Mouse (Mus musculus): ENCODE data around the gene Cpm. TPM values are rescaled to one million over a fixed set of nuclear protein-coding genes. Genes with fewer than 3 reads are reported as not detected.
"Not testable (repeated sequence)": the region's sequence is repeated elsewhere in the genome, so short reads cannot be mapped to it uniquely, and the experiment has no call there.

Cpm gene
- total RNA-seq, 2 experiments from 2014 or later = 0.85 TPM; not detected in 1

DNA sequence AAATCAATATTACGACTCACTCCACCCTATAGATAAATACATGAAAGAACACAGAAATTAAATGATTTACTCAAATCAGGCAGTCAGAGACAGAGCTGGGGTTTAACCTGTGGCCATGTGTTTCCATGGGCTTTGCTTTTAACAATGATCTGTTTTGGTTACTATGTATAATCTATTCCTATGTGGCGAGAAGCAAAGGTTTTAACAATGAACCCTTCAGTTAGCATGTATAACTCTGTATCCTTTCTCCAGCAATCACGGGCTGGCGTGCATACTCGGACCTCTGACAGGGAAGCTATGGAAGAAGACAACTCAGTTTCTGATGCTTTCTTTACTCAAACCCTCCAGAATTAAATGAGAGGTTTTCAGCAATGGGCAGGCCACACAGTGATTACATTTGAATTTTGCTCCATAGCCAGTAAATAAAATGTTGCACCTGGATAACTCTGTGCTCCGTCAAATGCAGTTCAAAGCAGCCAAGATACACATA, 13.1 kb upstream of the Cpm start:
- no peak for ATAC-seq (replicated peaks; ENCODE audit: low FRiP score, low TSS enrichment, poor library complexity, severe bottlenecking)

GRCm38 (mm10) chr10:117616765-117617164, 12.5 kb upstream of the Cpm start:
- ATAC-seq (replicated peaks; ENCODE audit: low FRiP score, low TSS enrichment, poor library complexity, severe bottlenecking) = not testable (repeated sequence)

DNA sequence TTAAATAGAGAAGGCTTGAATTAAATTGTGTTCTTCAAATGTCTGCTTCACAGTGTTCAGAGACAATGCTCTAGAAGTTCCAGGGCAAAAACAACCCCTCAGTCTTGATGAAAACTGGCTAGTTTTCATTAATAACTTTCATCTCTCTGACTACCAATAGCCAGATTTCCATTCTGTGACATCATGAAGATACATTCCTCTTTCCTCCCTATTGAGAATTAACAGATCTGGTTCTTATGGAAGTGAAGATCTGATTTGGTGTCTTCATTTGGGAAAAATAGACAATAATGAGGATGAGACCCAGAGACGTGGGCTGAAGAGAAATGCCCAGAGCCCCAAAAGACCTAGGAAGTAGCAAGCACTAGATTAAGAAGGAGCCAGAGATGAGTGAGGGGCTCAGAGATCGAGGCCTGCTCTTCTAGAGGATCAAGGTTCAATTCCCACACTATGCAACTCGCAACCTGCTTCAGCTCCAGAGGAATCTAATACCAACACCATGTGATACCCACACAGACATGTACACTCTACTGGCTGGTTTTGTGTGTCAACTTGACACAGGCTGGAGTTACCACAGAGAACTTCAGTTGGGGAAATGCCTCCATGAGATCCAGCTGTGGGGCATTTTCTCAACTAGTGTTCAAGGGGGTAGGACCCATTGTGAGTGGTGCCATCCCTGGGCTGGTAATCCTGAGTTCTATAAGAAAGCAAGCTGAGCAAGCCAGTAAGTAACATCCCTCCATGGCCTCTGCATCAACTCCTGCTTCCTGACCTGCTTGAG, 11.5 kb upstream of the Cpm start:
- ATAC-seq (replicated peaks; ENCODE audit: low FRiP score, low TSS enrichment, poor library complexity, severe bottlenecking) = no peak

DNA sequence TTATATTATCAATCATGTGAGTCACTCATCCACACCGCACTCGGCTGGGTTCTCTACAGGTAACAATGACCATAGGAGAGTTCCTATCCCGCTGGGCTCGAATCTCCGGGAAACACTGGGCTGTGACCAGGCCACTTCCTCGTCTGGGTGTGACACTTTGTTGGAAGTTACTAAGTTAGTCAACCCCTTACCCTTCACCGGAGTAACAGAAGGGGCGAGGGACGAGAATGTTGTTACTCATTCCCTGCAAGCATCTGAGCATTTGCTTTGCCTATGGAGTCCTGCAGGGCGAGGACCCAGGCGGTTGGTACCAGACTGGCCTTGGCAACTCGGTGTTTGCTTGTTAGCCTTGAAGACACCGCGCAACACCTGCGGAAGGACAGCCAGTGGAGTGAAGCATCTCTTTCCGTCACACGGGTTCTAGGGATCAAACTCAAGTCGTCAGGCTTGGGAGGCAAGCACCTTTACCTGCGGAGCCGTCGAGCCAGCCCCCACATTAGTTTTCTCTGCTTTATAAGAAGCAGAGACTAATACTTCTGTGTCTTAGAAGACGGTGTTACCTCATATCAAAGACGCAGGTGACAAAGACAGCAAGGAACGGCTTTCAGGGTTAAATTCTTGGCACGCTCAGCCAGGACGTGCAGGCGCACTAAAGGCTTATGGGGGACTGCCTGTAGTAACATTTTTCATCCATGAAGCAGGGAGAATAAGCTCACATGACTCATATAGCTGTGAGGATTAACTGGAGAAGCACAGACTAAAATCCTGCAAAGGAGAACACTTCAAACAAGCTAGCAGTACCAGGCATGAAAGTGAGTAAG, 10.0 kb upstream of the Cpm start:
- ATAC-seq (replicated peaks; ENCODE audit: low FRiP score, low TSS enrichment, poor library complexity, severe bottlenecking) = no peak

DNA sequence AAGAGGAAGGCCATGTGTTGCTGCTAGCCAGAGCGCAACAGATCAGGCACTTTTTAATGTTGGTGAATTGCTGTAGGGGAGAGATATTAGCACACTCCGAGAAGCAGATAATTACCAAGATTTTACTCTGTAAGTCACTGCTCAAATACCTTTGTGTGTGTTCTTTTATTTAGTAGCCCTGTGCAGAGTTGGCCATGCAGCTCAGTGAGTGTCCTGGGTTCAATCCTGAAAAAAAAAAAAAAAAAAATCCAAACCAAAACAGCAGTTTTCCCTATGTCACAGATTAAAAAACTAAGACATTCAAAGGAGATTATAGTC, 9.5 kb upstream of the Cpm start:
- no peak for ATAC-seq (replicated peaks; ENCODE audit: low FRiP score, low TSS enrichment, poor library complexity, severe bottlenecking)

GRCm38 (mm10) chr10:117620530-117620929, 8.8 kb upstream of the Cpm start:
- ATAC-seq (replicated peaks; ENCODE audit: low FRiP score, low TSS enrichment, poor library complexity, severe bottlenecking) = no peak

DNA sequence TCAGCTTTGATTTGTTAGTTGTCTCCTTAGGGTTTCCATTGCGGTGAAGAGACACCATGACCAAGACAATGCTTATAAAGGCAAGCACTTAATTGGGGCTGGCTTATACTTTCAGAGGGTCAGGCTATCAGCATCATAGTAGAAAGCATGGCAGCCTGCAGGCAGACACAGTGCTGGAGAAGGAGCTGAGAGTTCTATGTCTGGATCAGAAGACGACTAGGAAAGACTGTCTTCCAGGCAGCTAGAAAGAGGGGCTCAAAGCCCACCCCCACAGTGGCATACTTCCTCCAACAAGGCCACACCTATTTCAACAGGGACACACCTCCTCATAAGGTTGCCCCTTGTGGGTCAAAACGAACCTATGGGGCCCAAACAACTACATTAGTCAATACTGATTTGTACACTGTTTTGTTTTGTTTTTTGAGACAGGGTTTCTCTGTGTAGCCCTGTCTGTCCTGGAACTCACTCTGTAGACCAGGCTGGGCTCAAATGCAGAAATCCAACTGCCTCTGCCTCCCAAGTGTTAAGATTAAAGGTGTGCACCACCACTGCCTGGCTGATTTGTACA, 8.3 kb upstream of the Cpm start:
- ATAC-seq (replicated peaks; ENCODE audit: low FRiP score, low TSS enrichment, poor library complexity, severe bottlenecking) = no peak

DNA sequence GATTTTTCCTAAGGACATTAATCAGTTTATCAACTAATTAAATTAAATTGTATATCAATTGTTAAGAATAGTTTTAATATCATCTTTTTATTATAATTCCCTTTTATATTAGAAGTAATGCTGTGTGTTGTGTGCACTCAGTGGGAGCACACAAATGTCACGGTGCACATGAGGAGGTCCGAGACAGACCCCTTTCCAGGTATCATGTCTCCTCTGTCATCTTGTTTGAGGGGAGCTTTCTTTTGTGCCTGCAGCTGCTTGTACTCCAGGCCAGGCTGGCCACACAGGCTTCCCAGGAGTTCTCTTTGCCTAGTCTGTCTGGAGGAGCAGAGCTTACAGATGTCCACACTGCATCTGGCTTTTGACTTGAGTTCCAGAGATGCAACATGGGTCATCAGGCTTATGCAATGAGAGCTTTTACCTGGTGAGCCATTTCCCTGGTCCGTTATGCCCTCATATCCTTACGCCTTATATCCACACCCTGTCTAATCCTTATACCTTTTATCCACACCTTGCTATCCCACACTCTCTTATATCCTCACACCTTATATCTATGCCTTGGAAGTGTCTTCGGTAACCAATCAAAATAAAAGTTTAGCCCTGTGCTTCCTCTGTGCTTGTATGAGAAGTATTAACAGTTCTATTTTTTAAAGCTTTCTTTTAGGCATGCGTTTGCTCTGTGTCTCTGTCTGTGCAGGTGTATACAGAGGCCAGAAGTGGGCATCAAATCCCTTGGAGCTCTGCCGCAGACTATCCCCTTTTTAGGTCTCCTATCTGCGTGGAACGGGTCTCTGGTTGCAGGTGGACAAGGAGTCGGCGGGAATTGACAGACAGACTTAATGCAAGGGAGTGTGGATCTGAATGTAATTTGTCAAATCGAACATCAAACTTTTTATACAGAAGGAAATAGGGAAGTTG, 7.4 kb upstream of the Cpm start:
- no peak for ATAC-seq (replicated peaks; ENCODE audit: low FRiP score, low TSS enrichment, poor library complexity, severe bottlenecking)

DNA sequence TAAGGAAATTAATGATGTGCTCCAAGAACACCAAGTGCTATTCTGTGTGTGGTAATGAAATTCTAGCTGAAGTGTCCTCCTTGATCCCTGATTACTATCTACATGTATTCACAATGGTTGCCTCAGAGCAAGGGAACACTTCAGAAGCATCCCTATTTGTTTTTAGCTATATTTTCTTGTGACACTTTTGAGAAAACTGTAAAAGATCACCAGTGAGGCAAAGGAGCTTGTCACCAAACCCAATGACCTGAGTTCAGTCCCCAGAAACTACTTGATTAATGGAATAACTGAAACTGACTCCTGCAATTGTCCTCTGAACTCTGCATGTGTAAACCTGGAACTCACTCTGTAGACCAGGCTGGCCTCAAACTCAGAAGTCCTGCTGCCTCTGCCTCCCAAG, 5.9 kb upstream of the Cpm start:
- ATAC-seq (replicated peaks; ENCODE audit: low FRiP score, low TSS enrichment, poor library complexity, severe bottlenecking) = no peak

- ATAC-seq (replicated peaks; ENCODE audit: low FRiP score, low TSS enrichment, poor library complexity, severe bottlenecking) = no peak
These were observed 5.1 kb upstream of the Cpm start for GRCm38 (mm10) chr10:117624222-117624621.

DNA sequence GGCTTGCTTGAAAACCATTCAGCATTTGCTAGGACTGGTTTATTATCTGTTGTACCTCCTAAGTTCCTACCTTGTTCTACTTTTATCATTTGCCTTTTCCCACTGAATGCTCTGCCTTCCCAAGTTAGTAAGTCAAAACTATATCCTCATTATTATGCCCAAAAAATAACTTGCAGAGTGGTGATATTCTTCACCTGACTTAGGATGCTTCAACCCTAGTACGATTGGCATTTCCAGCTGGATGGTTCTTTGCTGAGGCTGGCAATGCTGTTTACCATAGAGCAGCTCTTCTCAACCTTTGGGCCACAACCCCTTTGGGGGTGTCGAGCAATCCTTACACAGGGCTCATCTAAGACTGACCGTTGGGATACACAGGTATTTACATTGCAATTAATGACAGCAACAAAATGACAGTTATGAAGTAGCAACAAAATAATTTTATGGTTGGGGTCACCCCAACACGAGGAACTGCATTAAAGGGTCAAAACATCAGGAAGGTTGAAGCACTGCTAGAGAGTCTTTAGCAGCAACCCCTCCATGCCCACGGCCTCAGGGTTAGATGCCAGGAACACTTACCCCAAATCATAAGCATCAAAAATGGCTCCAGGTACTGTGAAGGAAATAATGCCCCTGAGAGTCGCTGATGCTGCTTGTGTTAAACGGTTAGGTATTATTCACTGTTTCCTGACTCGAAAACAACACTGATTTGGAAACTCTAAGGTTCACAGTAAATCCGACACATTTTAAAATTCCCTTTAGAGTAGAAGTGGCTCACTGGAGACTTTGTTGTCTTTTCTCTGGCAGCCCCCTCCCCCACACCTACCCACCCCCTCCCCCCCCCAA, 4.4 kb upstream of the Cpm start:
- no peak for ATAC-seq (replicated peaks; ENCODE audit: low FRiP score, low TSS enrichment, poor library complexity, severe bottlenecking)

- ATAC-seq (replicated peaks; ENCODE audit: low FRiP score, low TSS enrichment, poor library complexity, severe bottlenecking) = no peak
These were observed 3.6 kb upstream of the Cpm start for GRCm38 (mm10) chr10:117625500-117626296.

DNA sequence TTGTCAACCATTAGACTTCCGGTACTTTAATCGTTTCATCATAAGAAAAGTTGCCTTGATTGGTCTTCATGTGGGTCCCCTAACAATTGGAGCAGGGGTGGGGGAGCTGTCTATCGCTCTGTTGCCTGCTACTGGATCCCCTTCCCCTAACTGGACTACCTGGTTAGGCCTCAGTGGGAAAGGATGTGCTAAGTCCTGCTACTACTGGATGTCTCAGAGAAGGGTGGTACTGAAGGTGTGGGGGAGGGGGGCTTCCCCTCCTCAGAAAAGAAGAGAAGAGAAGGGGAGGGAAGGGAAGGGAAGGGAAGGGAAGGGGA, 3.0 kb upstream of the Cpm start:
- ATAC-seq (replicated peaks; ENCODE audit: low FRiP score, low TSS enrichment, poor library complexity, severe bottlenecking) = no peak

DNA sequence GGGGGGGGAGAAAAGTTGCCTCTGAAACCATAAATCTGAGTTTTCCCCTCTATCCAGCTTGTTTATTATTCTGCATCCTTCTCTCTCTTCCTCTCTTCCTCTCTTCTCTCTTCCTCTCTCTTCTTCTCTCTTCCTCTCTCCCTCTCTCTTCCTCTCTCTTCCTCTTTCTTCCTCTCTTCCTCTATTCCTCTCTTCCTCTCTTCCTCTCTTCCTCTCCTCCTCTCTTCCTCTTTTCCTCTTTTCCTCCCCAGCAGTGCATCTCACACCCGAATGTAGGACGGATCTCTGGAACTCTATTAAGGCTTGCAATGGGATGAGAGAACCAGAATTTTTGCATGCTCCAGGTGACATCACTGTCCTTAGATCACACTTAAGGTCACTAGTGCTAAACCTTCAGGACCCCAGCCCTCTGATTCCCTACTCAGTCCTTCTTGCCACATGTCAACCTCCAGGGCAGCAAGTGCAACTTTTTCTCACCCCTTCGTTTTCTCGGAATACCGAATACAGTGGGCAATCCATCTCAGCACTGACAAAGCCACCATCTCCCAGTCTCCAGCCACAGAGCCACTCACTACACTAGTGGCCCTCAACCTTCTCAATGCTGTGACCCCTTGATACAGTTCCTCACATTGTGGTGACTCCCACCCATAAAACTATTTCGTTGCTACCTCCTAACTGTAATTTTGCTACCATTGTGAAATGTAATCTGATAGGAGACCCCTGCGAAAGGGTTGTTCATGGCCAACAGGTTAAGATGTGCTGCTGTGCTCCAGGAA, 2.3 kb upstream of the Cpm start:
- no peak for ATAC-seq (replicated peaks; ENCODE audit: low FRiP score, low TSS enrichment, poor library complexity, severe bottlenecking)

GRCm38 (mm10) chr10:117627616-117627930, 1.7 kb upstream of the Cpm start:
- ATAC-seq (replicated peaks; ENCODE audit: low FRiP score, low TSS enrichment, poor library complexity, severe bottlenecking) = no peak

- no peak for ATAC-seq (replicated peaks; ENCODE audit: low FRiP score, low TSS enrichment, poor library complexity, severe bottlenecking)
These were observed 1.4 kb upstream of the Cpm start for GRCm38 (mm10) chr10:117627949-117628348.

GRCm38 (mm10) chr10:117628363-117629168, 734 bp upstream of the Cpm start:
- ATAC-seq (replicated peaks; ENCODE audit: low FRiP score, low TSS enrichment, poor library complexity, severe bottlenecking) = no peak

All from megakaryocyte-erythroid progenitor cell, adult 5-6 weeks (primary cell).